Mouse (Mus musculus): ENCODE results near the gene Htr1f.

The Htr1f gene

GRCm38 (mm10) chr16:64875384-64875783, 230.3 kb downstream of the Htr1f start:
- in situ Hi-C loops (cut with MseI, MboI), result no loop called here
